Mouse (Mus musculus): ENCODE results near the gene Colgalt2. TPM values are rescaled to one million over a fixed set of nuclear protein-coding genes. Genes with fewer than 3 reads are reported as not detected.
"Not testable (repeated sequence)": the region's sequence is repeated elsewhere in the genome, so short reads cannot be mapped to it uniquely, and the experiment has no call there.

Colgalt2 gene
- 2.1 and 2.2 TPM in 2 replicates for polyA plus RNA-seq (2014; fragmentation: Nextera tagmentation; extraction: Ambion mirVana)

DNA sequence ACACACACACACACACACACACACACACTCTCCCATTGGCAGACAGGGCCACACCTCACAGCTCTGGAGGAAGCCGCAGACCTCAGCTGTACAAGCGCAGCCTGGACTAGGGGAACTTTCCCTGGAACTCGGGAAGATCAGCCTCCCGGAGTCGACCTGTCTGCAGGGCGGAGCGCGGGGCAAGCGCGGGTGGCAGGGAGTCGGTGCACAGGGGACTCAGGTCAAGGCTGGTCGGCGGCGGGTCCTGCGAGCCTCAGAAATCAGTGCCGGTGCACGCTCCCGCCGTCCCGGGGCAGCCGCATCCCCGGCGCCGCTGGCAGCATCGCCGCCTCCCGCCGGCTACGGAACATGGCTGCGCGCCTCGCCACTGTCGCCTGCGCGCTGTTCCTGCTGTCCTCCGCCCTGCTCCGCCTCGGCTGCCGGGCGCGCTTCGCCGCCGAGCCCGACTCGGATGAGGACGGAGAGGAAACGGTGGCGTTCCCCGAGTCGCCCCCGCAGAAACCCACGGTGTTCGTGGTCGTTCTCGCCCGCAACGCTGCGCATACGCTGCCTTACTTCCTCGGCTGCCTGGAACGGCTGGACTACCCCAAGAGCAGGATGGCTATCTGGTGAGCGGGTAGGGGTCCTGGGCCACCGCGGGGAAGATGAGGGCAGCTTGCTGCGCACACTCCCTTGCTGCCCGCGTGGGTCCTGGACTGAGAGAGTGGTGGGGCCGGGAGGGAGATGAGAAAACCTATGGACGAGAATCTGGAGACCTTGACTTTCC, at the start of gene Colgalt2:
Colgalt2 (plus strand) TSS at position 41 of the 766 bp plus-strand sequence.
- Histone ChIP-seq H3K4me1 (ENCODE audit: control insufficient read depth, insufficient read depth, low read length) (0 out of 2 replicates have a peak, but pooled peaks cover 4% of the 10 kb centered on the region), H3K36me3 (ENCODE audit: control insufficient read depth, insufficient read depth, low read length) (no peaks in the 10 kb centered on the region), H3K9ac (replicated peaks; ENCODE audit: low read depth, low read length) (peak within 1 kb of the TSS; percentile 49), H3K4me2 (replicated peaks; ENCODE audit: low read depth, low read length) (peak within 1 kb of the TSS; percentile 78), H3K27ac (ENCODE audit: low read length) (no peak within 1 kb of the TSS), H3K27me3 (ENCODE audit: control insufficient read depth, insufficient read depth, low read length) (peaks cover 10% of the 10 kb centered on the region; the same call in 1 of the 2 replicates), H3K9me3 (ENCODE audit: control insufficient read depth, low read depth, low read length) (no peaks in the 10 kb centered on the region; the same call in 1 of the 2 replicates), H3K4me3 (ENCODE audit: low read depth, low read length) (peak within 1 kb of the TSS; percentile 51)
- WGBS: under 1% methylated on average over 66 of the region's 70 CpGs
- ATAC-seq (ENCODE audit: insufficient number of reproducible peaks, insufficient read depth, low FRiP score, low read depth): peak; percentile 67

DNA sequence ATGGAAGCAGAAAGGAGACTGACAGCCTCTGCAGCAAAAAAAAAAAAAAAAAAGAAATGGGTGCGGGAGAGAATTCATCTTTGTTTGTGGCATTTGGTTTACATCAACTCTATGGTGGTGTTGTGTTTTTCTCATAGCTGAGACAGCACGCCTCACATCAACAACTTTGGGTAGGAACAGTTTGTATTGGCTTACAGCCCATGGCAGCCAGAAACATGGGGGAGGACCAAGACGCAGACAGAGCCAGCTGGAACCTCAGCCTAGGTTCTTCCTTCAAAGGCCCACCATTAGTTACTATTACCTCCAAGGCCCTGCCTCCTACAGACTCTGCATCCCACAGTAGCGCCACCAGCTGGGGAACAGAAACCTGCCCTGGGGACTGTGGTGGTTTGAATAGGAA, 42.9 kb upstream of the Colgalt2 start:
- Histone ChIP-seq H3K4me3 (ENCODE audit: low read depth, low read length) (no peak overlapping the region), H3K9ac (replicated peaks; ENCODE audit: low read depth, low read length) (no peak overlapping the region), H3K36me3 (ENCODE audit: control insufficient read depth, insufficient read depth, low read length) (no peaks in the 10 kb centered on the region), H3K27ac (ENCODE audit: low read length) (no peak overlapping the region), H3K9me3 (ENCODE audit: control insufficient read depth, low read depth, low read length) (no peaks in the 10 kb centered on the region), H3K4me2 (replicated peaks; ENCODE audit: low read depth, low read length) (no peak overlapping the region), H3K27me3 (ENCODE audit: control insufficient read depth, insufficient read depth, low read length) (no peaks in the 10 kb centered on the region), H3K4me1 (ENCODE audit: control insufficient read depth, insufficient read depth, low read length) (no peaks in the 10 kb centered on the region)
- no peak for ATAC-seq (ENCODE audit: insufficient number of reproducible peaks, insufficient read depth, low FRiP score, low read depth)
- 78% methylated on average over 4 of the region's 4 CpGs for WGBS

- Histone ChIP-seq H3K27me3 (ENCODE audit: control insufficient read depth, insufficient read depth, low read length) (no peaks in the 10 kb centered on the region), H3K4me1 (ENCODE audit: control insufficient read depth, insufficient read depth, low read length) (no peaks in the 10 kb centered on the region), H3K9ac (replicated peaks; ENCODE audit: low read depth, low read length) (no peak overlapping the region), H3K9me3 (ENCODE audit: control insufficient read depth, low read depth, low read length) (no peaks in the 10 kb centered on the region), H3K36me3 (ENCODE audit: control insufficient read depth, insufficient read depth, low read length) (peaks cover 8% of the 10 kb centered on the region), H3K4me3 (ENCODE audit: low read depth, low read length) (no peak overlapping the region), H3K4me2 (replicated peaks; ENCODE audit: low read depth, low read length) (no peak overlapping the region), H3K27ac (ENCODE audit: low read length) (no peak overlapping the region)
- peak; percentile 61; the same call in 1 of the 2 replicates for ATAC-seq (ENCODE audit: insufficient number of reproducible peaks, insufficient read depth, low FRiP score, low read depth)
- WGBS: 43% methylated on average over 13 of the region's 13 CpGs
These were observed 31.1 kb upstream of the Colgalt2 start for GRCm38 (mm10) chr1:152368311-152369088.

GRCm38 (mm10) chr1:152369139-152369538, 30.5 kb upstream of the Colgalt2 start:
- Histone ChIP-seq H3K27me3 (ENCODE audit: control insufficient read depth, insufficient read depth, low read length) (no peaks in the 10 kb centered on the region), H3K9me3 (ENCODE audit: control insufficient read depth, low read depth, low read length) (no peaks in the 10 kb centered on the region), H3K4me3 (ENCODE audit: low read depth, low read length) (no peak overlapping the region), H3K4me2 (replicated peaks; ENCODE audit: low read depth, low read length) (no peak overlapping the region), H3K9ac (replicated peaks; ENCODE audit: low read depth, low read length) (no peak overlapping the region), H3K36me3 (ENCODE audit: control insufficient read depth, insufficient read depth, low read length) (peaks cover 11% of the 10 kb centered on the region), H3K4me1 (ENCODE audit: control insufficient read depth, insufficient read depth, low read length) (no peaks in the 10 kb centered on the region), H3K27ac (ENCODE audit: low read length) (no peak overlapping the region)
- 15% methylated on average over 4 of the region's 4 CpGs for WGBS
- ATAC-seq (ENCODE audit: insufficient number of reproducible peaks, insufficient read depth, low FRiP score, low read depth): no peak; the same call in 1 of the 2 replicates

- H3K36me3 ChIP-seq (ENCODE audit: control insufficient read depth, insufficient read depth, low read length): peaks cover 8% of the 10 kb centered on the region; the same call in 1 of the 2 replicates
- H3K27ac ChIP-seq (ENCODE audit: low read length): no peak overlapping the region
- no peak for ATAC-seq (ENCODE audit: insufficient number of reproducible peaks, insufficient read depth, low FRiP score, low read depth)
- H3K9ac ChIP-seq (replicated peaks; ENCODE audit: low read depth, low read length): no peak overlapping the region
- H3K4me2 ChIP-seq (replicated peaks; ENCODE audit: low read depth, low read length): no peak overlapping the region
- WGBS: 85% methylated on average over 5 of the region's 5 CpGs
- no peaks in the 10 kb centered on the region for H3K27me3 ChIP-seq (ENCODE audit: control insufficient read depth, insufficient read depth, low read length)
- H3K4me1 ChIP-seq (ENCODE audit: control insufficient read depth, insufficient read depth, low read length): no peaks in the 10 kb centered on the region
- H3K9me3 ChIP-seq (ENCODE audit: control insufficient read depth, low read depth, low read length): no peaks in the 10 kb centered on the region
- no peak overlapping the region for H3K4me3 ChIP-seq (ENCODE audit: low read depth, low read length)
These were observed 21.3 kb upstream of the Colgalt2 start for GRCm38 (mm10) chr1:152378311-152378710.

- Histone ChIP-seq H3K9ac (replicated peaks; ENCODE audit: low read depth, low read length) (no peak overlapping the region), H3K27me3 (ENCODE audit: control insufficient read depth, insufficient read depth, low read length) (no peaks in the 10 kb centered on the region), H3K4me2 (replicated peaks; ENCODE audit: low read depth, low read length) (no peak overlapping the region), H3K4me3 (ENCODE audit: low read depth, low read length) (no peak overlapping the region), H3K9me3 (ENCODE audit: control insufficient read depth, low read depth, low read length) (no peaks in the 10 kb centered on the region), H3K27ac (ENCODE audit: low read length) (no peak overlapping the region), H3K36me3 (ENCODE audit: control insufficient read depth, insufficient read depth, low read length) (no peaks in the 10 kb centered on the region), H3K4me1 (ENCODE audit: control insufficient read depth, insufficient read depth, low read length) (no peaks in the 10 kb centered on the region)
- no peak for ATAC-seq (ENCODE audit: insufficient number of reproducible peaks, insufficient read depth, low FRiP score, low read depth)
- WGBS: 93% methylated on average over 1 of the region's 1 CpGs
These were observed 15.0 kb upstream of the Colgalt2 start for GRCm38 (mm10) chr1:152384589-152384988.

- not testable (repeated sequence) for H3K27me3 ChIP-seq (ENCODE audit: control insufficient read depth, insufficient read depth, low read length); H3K36me3 ChIP-seq (ENCODE audit: control insufficient read depth, insufficient read depth, low read length); H3K9me3 ChIP-seq (ENCODE audit: control insufficient read depth, low read depth, low read length); H3K4me1 ChIP-seq (ENCODE audit: control insufficient read depth, insufficient read depth, low read length); ATAC-seq (ENCODE audit: insufficient number of reproducible peaks, insufficient read depth, low FRiP score, low read depth); H3K27ac ChIP-seq (ENCODE audit: low read length)
- Histone ChIP-seq H3K4me3 (ENCODE audit: low read depth, low read length) (peak overlapping the region; percentile 69), H3K9ac (replicated peaks; ENCODE audit: low read depth, low read length) (peak overlapping the region; percentile 61), H3K4me2 (replicated peaks; ENCODE audit: low read depth, low read length) (peak overlapping the region; percentile 41)
- 10% methylated on average over 2 of the region's 4 CpGs for WGBS
These were observed 13.9 kb upstream of the Colgalt2 start for GRCm38 (mm10) chr1:152385693-152386092.

GRCm38 (mm10) chr1:152386188-152386835, 13.3 kb upstream of the Colgalt2 start, which contains the start of gene Tsen15:
Gene Tsen15 (minus strand): TSS chr1:152386688.
- Histone ChIP-seq H3K9ac (replicated peaks; ENCODE audit: low read depth, low read length) (peak within 1 kb of the TSS; percentile 61), H3K27ac (ENCODE audit: low read length) (no peak within 1 kb of the TSS), H3K9me3 (ENCODE audit: control insufficient read depth, low read depth, low read length) (no peaks in the 10 kb centered on the region), H3K27me3 (ENCODE audit: control insufficient read depth, insufficient read depth, low read length) (no peaks in the 10 kb centered on the region), H3K4me3 (ENCODE audit: low read depth, low read length) (peak within 1 kb of the TSS; percentile 69), H3K4me1 (ENCODE audit: control insufficient read depth, insufficient read depth, low read length) (no peaks in the 10 kb centered on the region), H3K36me3 (ENCODE audit: control insufficient read depth, insufficient read depth, low read length) (no peaks in the 10 kb centered on the region), H3K4me2 (replicated peaks; ENCODE audit: low read depth, low read length) (peak within 1 kb of the TSS; percentile 41)
- peak; percentile 97 for ATAC-seq (ENCODE audit: insufficient number of reproducible peaks, insufficient read depth, low FRiP score, low read depth)
- under 1% methylated on average over 54 of the region's 57 CpGs for WGBS

All from stomach, embryonic 14.5 days (tissue).